Mouse (Mus musculus) limb, embryonic 11.5 days (tissue): Measurements from ENCODE around the gene Vmn2r86. TPM values are rescaled to one million over a fixed set of nuclear protein-coding genes. Genes with fewer than 3 reads are reported as not detected.
"Not testable (repeated sequence)": the region's sequence is repeated elsewhere in the genome, so short reads cannot be mapped to it uniquely, and the experiment has no call there.

Experiments
- ATAC-seq: fragments of 200-750 bp; cut with Nextera tagmentation; 2 replicates; pipeline ENCODE4 v1.8.0; 2017; ENCODE audit warnings: low read depth; ENCODE audit not compliant: insufficient number of reproducible peaks, low FRiP score, low TSS enrichment
- DNase-seq: peaks from one replicate; pipeline ENCODE4 v3.0.0-alpha.2; 2015; ENCODE audit warnings: low spot score
- H3K27ac ChIP-seq: fragments of 300-500 bp; sonication (generic); replicated peaks from 2 replicates; pipeline ENCODE4 v1.5.1; 2014; ENCODE audit warnings: low read depth, mild to moderate bottlenecking, low read length
- H3K27me3 ChIP-seq: fragments of 300-500 bp; sonication (generic); 2 replicates; pipeline ENCODE4 v1.6.1; 2014; ENCODE audit warnings: mild to moderate bottlenecking, low read length, mixed read lengths; ENCODE audit not compliant: control insufficient read depth, insufficient read depth
- H3K36me3 ChIP-seq: fragments of 300-500 bp; sonication (generic); 2 replicates; pipeline ENCODE4 v1.6.1; 2014; ENCODE audit warnings: mild to moderate bottlenecking, low read length, moderate library complexity, mixed read lengths; ENCODE audit not compliant: control insufficient read depth, insufficient read depth
- H3K4me1 ChIP-seq: fragments of 300-500 bp; sonication (generic); 2 replicates; pipeline ENCODE4 v1.6.1; 2014; ENCODE audit warnings: low read length, mixed read lengths; ENCODE audit not compliant: control insufficient read depth, insufficient read depth
- H3K4me2 ChIP-seq: fragments of 300-500 bp; sonication (generic); 2 replicates; pipeline ENCODE4 v1.6.1; 2014; ENCODE audit warnings: low read depth, mild to moderate bottlenecking, moderate library complexity; ENCODE audit not compliant: severe bottlenecking
- H3K4me3 ChIP-seq: fragments of 300-500 bp; sonication (generic); 2 replicates; pipeline ENCODE4 v1.5.1; 2014; ENCODE audit warnings: low read depth, low read length
- H3K9ac ChIP-seq: fragments of 300-500 bp; sonication (generic); 2 replicates; pipeline ENCODE4 v1.6.1; 2014; ENCODE audit warnings: mild to moderate bottlenecking, low read length
- H3K9me3 ChIP-seq: fragments of 300-500 bp; sonication (generic); 2 replicates; pipeline ENCODE4 v1.6.1; 2016; ENCODE audit warnings: low read length; ENCODE audit not compliant: control insufficient read depth
- WGBS: fragments of 180-500 bp; shearing (Covaris S2); extraction: QIAGEN DNeasy Blood & Tissue Kit; methylation state at CpG from one replicate; pipeline ENCODE4 v1.1.7; 2014; 5-methylcytosine and 5-hydroxymethylcytosine counted together
- polyA plus RNA-seq: library from polyadenylated mRNA; unstranded; fragments of >200 nt; fragmentation: Nextera tagmentation; extraction: Ambion mirVana; gene quantifications from 2 replicates; pipeline ENCODE4 v1.2.1, GENCODE M21; 2014

Gene Vmn2r86
- polyA plus RNA-seq, 1 experiment from 2014 or later: not detected

DNA sequence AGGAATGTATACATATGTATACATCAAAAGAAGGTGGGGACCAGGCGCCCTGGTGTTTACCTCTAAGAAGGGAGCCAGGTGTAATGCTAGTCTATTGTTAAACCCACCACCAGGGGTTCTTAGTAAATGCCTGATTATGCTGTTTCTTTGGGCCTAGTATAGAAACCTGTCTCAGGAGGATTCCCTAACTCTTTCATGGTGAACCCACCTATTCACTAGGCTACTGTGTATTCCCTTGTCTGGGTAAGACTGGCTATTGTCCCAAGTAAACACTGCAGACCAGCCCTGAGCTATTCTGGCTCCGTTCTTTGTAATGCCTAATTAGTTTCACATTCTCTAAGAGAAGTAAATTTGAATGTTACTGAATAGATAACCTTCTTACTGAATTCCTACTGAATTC lies 35.9 kb downstream of the Vmn2r86 start:
- not testable (repeated sequence) for ATAC-seq, DNase-seq, H3K4me1 ChIP-seq, H3K9me3 ChIP-seq, H3K4me3 ChIP-seq, H3K36me3 ChIP-seq, H3K27me3 ChIP-seq, H3K4me2 ChIP-seq, H3K9ac ChIP-seq, H3K27ac ChIP-seq
- 74% methylated on average over 2 of the region's 2 CpGs for WGBS

DNA sequence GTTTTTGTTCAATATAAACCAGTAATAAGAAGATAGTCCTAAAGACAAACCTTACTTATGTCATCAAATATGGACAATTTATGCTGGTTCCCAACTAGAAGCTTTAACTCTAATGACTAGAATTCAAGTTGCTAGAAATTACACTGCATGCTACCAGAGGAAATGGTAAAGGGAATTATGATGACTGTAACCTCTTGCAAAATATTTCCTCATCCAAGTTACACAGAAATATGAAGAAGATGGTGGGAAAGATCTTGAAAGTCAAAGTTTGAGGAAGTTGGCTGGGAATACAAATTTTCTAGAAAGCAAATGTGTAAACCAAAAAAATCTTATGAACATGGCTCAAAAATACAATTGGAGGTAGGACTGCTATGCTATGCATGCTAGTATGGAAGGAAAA lies 39.5 kb downstream of the Vmn2r86 start:
- not testable (repeated sequence) for H3K4me3 ChIP-seq, H3K4me2 ChIP-seq, H3K27me3 ChIP-seq, ATAC-seq, DNase-seq, H3K9me3 ChIP-seq, H3K36me3 ChIP-seq, H3K9ac ChIP-seq, H3K4me1 ChIP-seq, H3K27ac ChIP-seq

DNA sequence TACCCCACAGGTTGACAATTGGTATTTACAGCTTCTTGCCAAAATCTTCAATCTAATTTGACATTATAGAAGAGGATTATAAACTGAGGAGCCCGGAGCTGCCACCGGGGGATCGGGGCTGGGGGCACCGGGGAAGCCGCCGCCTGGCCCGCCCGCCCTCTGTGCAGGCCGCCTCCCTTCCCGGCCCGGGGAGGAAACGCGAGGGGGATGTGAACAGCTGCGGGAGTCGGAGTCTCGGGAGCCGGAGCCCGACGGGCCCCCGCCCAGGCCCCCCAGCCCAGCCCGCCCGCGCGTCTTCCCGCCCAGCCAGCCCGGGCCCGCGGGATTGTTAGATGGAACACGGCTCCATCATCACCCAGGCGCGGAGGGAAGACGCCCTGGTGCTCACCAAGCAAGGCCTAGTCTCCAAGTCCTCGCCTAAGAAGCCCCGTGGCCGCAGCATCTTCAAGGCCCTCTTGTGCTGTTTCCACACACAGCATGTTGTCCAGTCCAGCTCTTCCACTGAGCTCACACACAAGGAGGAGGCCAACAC lies 43.6 kb downstream of the Vmn2r86 start:
- H3K36me3 ChIP-seq, DNase-seq, H3K9ac ChIP-seq, H3K27me3 ChIP-seq, H3K9me3 ChIP-seq, H3K27ac ChIP-seq, H3K4me3 ChIP-seq, H3K4me2 ChIP-seq, H3K4me1 ChIP-seq: not testable (repeated sequence)
- WGBS: 66% methylated on average over 20 of the region's 35 CpGs
- ATAC-seq: peak; percentile 69

DNA sequence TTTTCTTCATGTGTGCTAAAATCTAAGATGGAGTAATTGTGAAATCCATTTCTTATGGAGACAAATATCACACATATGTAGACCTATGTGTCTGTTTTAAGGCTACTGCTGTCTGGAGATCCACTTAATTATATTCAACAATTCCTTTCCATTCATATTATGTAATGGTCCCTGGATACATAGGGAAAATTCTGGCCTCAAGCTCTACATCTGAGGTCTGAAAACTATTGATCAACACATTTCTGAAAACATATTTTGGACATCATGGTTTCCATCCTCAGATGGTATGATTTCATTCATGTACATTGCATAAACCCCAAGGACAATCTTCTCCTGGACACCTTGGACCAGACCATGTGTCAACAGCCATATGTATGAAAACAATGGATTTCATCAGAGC lies 61.6 kb downstream of the Vmn2r86 start, which contains the start of gene Vmn2r84:
TSS of gene Vmn2r84 (minus strand) at position 101 of the 400 bp plus-strand sequence.
- no peak for DNase-seq
- Histone ChIP-seq H3K9me3 (no peaks in the 10 kb centered on the region), H3K4me3 (no peak within 1 kb of the TSS), H3K9ac (no peak within 1 kb of the TSS), H3K27ac (no peak within 1 kb of the TSS), H3K36me3 (no peaks in the 10 kb centered on the region), H3K4me2 (no peak within 1 kb of the TSS), H3K4me1 (no peaks in the 10 kb centered on the region), H3K27me3 (no peaks in the 10 kb centered on the region)
- no peak for ATAC-seq

Other genes with a start within 250 kb of the Vmn2r86 start
- gene Olfr827, start 241.6 kb downstream of the Vmn2r86 start, polyA plus RNA-seq: not detected in 2 replicates
- gene Neurod4, start 175.8 kb downstream of the Vmn2r86 start, polyA plus RNA-seq: not detected in 2 replicates
- gene Tespa1, start 133.2 kb downstream of the Vmn2r86 start, polyA plus RNA-seq: 0.17 and 0.23 TPM in 2 replicates
- not detected in 2 replicates for gene Vmn2r84, start 61.7 kb downstream of the Vmn2r86 start, polyA plus RNA-seq
- gene Vmn2r85, start 26.3 kb downstream of the Vmn2r86 start, polyA plus RNA-seq: not detected in 2 replicates
- gene Vmn2r87, start 41.3 kb upstream of the Vmn2r86 start, polyA plus RNA-seq: not detected in 2 replicates